Mouse (Mus musculus): ENCODE data around the gene Gtf2h3.
"Not testable (repeated sequence)": the region's sequence is repeated elsewhere in the genome, so short reads cannot be mapped to it uniquely, and the experiment has no call there.

Gtf2h3 gene

DNA sequence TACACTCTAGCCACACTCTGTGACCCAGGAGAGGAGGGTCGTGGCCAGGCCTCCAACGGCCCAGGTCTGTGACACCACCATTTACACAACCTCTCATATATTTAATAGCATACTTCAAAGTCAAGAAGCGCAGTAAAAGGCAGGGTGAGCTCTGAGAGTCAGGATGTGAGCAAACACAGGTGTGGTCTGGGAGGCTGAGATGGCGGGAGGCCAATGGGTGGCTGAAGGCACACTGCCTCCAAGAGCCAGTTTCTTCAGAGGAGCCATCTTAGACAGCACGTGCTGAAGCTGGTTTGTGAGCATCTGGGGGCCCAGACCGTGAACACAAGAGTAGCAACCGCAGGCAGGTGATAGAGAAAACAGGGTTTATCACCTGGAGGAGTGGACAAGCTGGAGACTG is 3.5 kb upstream of the Gtf2h3 start:
- no peak for DNase-seq (ENCODE audit: low read depth)

GRCm38 (mm10) chr5:124582515-124582914 is 3.6 kb downstream of the Gtf2h3 start:
- no peak for DNase-seq (ENCODE audit: low read depth)

DNA sequence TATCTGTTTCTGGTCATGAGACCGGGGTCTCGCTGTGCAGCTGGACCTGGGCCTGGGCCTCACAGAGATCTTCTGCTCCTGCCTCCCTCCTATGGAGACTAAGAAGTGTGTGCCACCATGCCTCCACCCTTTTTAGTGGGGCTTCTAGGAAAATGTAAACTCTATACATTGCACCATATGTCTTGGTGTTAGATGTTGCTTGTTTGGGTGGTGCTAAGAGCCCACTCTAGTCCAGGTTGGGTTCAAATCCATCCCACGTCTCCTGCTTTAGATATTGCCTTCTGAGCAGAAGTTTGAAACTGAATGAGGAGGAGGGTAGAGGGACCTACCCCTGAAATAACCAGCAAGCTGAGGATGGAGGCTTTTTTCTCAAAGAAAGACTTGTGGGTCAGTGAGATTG is 13.8 kb downstream of the Gtf2h3 start:
- DNase-seq (ENCODE audit: low read depth): no peak

DNA sequence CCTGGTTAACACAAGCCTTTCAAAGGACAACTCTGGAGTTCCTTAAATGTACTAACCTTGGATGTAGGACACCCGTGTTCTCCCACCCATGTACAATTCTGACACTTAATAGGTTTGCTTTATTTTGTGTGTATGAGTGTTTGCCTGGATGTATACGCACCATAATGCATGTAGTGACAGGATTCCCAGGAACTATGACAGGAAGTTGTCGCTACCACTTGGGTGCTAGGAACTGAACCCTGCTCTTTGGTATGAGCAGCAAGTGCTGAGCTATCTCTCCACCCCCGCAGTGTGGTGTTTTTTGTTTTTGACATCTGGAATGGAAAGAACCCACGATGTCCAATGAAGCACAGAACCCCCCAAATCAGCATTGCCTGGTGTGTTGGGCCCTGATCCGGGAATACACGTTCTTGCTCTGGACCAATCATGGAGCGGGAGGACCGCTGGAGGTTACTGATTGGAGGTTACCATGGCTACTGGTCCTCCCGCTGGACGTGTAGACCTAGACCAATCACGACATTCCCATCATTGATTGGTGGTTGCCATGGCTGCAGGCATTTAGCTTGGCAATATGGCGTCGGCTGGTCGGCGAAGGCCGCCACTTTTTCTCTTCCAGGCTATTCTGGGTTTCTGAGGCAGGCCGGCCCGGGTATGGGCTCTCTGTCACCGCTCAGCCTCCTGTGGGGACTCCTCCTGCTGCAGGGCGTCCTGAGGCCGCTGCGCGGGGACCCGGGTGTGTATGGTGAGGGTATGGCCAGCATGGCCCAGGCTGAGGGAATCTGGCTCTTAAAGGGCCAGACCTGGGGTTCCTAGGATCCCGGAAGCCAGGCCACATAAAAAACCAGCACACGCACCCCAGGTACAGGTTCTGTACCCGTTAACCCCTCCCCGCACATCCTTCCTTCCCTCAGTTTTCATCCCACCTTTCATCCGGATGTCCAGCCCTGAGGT is 19.6 kb downstream of the Gtf2h3 start:
- DNase-seq (ENCODE audit: low read depth): peak; percentile 93

- not testable (repeated sequence) for DNase-seq (ENCODE audit: low read depth)
These were observed 20.8 kb downstream of the Gtf2h3 start for GRCm38 (mm10) chr5:124599726-124600125.

DNA sequence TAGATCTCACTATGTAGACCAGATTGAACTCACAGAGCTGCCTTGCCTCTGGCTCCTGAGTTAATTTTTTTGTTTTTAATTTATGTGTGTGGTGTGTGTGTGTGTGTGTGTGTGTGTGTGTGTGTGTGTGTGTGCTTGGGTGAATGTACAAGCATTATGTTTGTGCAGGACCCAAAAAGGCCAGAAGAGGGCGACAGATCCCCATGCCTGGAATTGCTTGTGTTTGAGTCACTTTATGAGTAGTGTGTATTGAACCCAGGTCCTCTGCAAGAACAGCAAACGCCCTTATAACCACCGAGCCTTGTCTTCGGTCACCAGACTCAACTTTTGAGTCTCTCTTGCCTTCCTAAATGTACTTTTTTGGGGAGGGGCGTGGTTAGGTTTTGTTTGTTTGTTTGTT is 23.4 kb downstream of the Gtf2h3 start:
- peak; percentile 61 for DNase-seq (ENCODE audit: low read depth)

DNA sequence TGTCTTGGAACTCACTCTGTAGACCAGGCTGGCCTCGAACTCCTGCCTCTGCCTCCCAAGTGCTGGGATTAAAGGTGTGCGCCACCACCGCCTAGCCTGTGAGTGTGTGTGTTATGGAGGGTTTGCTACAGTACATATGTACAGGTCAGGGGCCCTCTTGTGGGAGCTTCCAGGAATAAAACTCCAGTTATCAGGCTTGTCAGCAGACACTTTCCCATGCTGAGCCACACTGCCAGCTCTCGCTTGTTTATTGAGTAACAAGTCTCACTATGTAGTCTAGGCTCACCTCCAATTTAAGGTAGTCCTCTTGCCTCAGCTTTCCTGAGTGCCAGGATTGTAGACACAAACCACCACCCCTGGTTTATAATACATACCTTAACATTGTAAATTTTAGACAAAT is 25.4 kb downstream of the Gtf2h3 start:
- DNase-seq (ENCODE audit: low read depth): no peak

- no peak for DNase-seq (ENCODE audit: low read depth)
These were observed 26.2 kb downstream of the Gtf2h3 start for GRCm38 (mm10) chr5:124605041-124605622.

DNA sequence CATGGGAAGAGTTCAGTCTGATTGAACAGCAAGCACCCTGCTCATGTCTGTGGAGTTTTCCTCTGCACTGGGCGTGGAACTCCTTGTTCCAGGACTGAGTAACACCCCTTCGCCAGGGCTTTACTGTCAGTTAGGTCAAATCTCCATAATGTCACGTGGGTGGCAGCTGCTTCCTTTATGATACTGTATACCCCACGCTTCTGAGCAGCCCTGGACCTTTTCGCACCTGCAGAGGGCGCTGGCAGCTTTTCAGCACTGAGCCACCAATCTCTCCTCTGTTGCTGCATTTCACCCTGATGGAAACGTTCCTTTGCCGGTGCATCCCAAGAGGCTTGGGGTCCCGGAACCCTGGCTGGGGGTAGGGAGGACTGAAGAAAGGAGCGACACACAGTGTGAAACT is 32.0 kb downstream of the Gtf2h3 start:
- DNase-seq (ENCODE audit: low read depth): peak; percentile 29

- no peak for DNase-seq (ENCODE audit: low read depth)
These were observed 35.8 kb downstream of the Gtf2h3 start for GRCm38 (mm10) chr5:124614709-124615108.

- no peak for DNase-seq (ENCODE audit: low read depth)
These were observed 39.8 kb downstream of the Gtf2h3 start for GRCm38 (mm10) chr5:124618711-124619110.

DNA sequence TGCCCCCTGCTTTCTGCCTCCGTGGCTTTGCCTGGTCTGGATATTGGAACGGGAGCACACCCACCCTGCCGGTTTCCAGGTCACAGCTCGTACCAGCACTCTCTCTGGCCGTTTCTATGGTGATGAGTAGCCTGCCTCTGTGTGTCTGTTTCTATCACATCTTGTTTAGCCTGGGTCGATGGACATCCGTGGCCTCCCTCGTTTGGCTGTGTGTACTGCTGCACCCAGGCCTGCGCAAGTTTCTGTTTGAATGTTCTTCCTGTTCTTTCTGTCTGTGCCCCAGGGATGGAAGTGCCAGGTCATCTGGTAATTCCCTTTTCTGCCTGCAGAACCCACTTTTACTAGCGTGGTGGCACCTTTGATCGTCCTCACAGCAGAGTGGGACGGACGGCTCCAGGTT is 42.4 kb downstream of the Gtf2h3 start:
- no peak for DNase-seq (ENCODE audit: low read depth)

GRCm38 (mm10) chr5:124622890-124623289 is 44.0 kb downstream of the Gtf2h3 start:
- no peak for DNase-seq (ENCODE audit: low read depth)

DNA sequence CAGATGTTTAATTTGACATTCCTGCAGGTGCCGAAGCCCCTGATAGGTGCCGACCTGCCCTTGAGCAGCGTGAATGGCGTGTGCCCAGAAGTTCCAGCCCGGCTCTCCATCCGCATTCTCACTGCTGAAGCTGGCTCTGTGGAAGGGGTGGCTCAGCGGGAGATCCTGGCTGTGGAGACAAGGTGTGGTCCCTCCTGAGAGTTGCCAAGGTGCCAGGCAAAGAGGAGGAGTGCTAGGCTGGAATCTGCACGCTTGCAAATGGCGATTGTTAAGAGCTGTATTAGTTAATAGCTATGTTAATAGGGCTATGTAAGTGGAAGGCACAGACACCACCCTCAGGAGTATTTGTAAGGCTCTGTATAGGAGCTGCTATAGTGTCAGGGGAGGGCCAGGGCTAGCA is 45.4 kb downstream of the Gtf2h3 start:
- DNase-seq (ENCODE audit: low read depth): no peak

DNA sequence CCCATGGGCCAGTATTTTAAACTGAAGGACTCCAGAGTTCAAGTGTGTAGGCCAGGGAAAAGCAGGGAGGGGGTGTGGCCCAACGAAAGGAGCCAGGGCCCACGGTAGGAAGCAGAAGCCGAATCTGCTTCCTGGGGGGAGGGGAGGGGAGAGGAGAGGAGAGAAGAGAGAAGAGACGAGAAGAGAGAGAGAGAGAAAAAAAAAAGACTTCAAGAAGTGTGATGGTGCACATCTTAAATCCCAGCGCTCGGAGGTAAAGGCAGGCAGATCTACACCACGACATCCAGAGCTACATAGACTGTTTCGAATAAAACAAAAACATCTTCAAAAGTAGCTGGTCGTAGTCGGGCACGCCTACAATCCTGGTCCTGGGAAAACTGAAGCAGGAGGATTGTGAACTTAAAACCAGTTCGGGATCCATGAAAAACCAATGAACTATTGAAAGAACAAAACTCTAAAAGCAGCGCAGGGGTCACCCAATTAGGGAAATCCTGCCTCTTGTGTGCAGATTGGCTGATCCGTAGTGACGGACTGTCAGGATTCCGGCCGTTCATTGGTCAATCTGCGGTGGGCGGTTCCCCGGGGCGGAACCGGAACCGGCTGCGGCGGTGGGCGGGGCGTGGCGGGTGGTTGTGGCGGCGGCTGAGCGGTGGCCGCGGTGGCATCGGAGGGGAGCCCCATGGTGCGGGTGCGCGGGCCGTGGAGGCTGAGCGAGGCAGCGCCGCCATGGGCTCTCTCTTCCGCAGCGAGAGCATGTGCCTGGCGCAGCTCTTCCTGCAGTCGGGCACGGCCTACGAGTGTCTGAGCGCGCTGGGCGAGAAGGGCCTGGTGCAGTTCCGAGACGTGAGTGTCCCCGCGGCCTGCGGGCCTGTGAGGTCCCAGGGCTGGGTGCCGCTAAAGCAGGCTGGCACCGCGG is 49.8 kb downstream of the Gtf2h3 start, which contains the start of gene Atp6v0a2:
TSS of gene Atp6v0a2 (plus strand) at position 129 of the 916 bp plus-strand sequence.
- peak; percentile 84 for DNase-seq (ENCODE audit: low read depth)

- no peak for DNase-seq (ENCODE audit: low read depth)
These were observed 50.7 kb downstream of the Gtf2h3 start for GRCm38 (mm10) chr5:124629641-124630040.

- no peak for DNase-seq (ENCODE audit: low read depth)
These were observed 52.7 kb downstream of the Gtf2h3 start for GRCm38 (mm10) chr5:124631685-124632084.

GRCm38 (mm10) chr5:124632461-124632860 is 53.5 kb downstream of the Gtf2h3 start:
- no peak for DNase-seq (ENCODE audit: low read depth)

DNA sequence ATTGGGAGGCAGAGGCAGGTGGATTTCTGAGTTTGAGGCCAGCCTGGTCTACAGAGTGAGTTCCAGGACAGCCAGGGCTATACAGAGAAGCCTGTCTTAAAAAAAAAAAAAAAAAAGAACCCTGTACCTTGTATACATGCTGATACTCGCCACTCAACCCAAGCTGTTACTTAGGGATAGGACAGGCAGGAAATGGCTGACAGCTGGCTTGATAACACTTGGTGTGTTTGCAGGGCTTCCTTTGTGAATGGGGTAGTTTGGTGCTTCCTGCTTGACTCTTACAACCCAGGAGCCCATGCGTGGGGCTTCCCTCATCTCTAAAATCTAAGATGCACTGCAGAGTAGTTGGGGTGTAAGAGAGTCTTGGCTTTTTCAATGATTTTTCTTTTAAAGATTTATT is 54.5 kb downstream of the Gtf2h3 start:
- DNase-seq (ENCODE audit: low read depth): no peak

DNA sequence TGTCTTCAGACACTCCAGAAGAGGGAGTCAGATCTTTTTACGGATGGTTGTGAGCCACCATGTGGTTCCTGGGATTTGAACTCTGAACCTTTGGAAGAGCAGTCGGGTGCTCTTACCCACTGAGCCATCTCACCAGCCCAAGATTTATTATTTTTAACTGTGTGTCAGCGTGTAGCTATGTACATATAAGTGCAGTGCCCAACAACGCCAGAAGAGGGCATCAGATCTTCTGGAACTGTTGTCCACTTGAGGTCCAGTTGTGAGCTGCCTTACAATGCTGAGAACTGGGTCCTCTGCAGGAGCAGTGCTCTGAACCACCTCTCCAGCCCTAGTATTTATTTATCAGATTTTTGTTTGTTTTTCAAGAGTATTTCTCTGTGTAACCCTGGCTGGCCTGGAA is 56.1 kb downstream of the Gtf2h3 start:
- not testable (repeated sequence) for DNase-seq (ENCODE audit: low read depth)

GRCm38 (mm10) chr5:124636139-124636538 is 57.2 kb downstream of the Gtf2h3 start:
- no peak for DNase-seq (ENCODE audit: low read depth)

DNA sequence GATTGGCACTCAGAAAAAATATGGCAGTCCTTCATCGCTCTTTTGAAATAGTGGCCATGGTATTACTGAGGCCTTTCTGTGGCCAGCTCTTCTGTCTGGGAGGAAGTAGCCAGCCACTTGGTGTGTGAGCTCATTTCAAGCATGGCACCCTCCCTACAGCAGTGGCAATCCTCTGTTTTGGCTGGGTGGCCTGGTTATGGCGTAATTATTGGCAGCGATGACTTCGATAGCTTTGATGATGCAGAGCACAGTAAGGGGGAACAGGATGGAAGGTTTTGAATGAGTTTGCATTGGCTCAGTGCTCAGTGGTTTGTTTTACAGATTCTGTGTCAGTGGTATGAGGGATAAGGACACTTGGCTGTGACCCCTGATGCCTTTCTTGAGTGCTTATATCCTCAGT is 57.8 kb downstream of the Gtf2h3 start:
- DNase-seq (ENCODE audit: low read depth): no peak

Data from c-Kit-positive CD71-positive TER-119-negative erythroid progenitor cells, embryonic 14.5 days (primary cell).